Mouse (Mus musculus): ENCODE measurements around the gene Sgf29.

Gene Sgf29

GRCm38 (mm10) chr7:126649231-126650051 is at the start of gene Sgf29:
Gene Sgf29 (plus strand): TSS chr7:126649309.
- DNase-seq (ENCODE audit: low read depth in 1 of 2, low spot score in 2 of 2) = peak; percentile 71 to 83

- no peak for DNase-seq (ENCODE audit: low read depth in 1 of 2, low spot score in 2 of 2)
Observed at GRCm38 (mm10) chr7:126601896-126602295, 47.2 kb upstream of the Sgf29 start.

GRCm38 (mm10) chr7:126602650-126603049 is 46.5 kb upstream of the Sgf29 start:
- DNase-seq (ENCODE audit: low read depth in 1 of 2, low spot score in 2 of 2) = no peak

GRCm38 (mm10) chr7:126606611-126607010 is 42.5 kb upstream of the Sgf29 start:
- no peak for DNase-seq (ENCODE audit: low read depth in 1 of 2, low spot score in 2 of 2)

GRCm38 (mm10) chr7:126607064-126607463 is 42.0 kb upstream of the Sgf29 start:
- no peak for DNase-seq (ENCODE audit: low read depth in 1 of 2, low spot score in 2 of 2)

- DNase-seq (ENCODE audit: low read depth in 1 of 2, low spot score in 2 of 2) = no peak
Observed at GRCm38 (mm10) chr7:126607796-126608195, 41.3 kb upstream of the Sgf29 start.

GRCm38 (mm10) chr7:126612736-126613135 is 36.4 kb upstream of the Sgf29 start:
- no peak for DNase-seq (ENCODE audit: low read depth in 1 of 2, low spot score in 2 of 2)

GRCm38 (mm10) chr7:126616707-126617106 is 32.4 kb upstream of the Sgf29 start:
- DNase-seq (ENCODE audit: low read depth in 1 of 2, low spot score in 2 of 2) = no peak

- DNase-seq (ENCODE audit: low read depth in 1 of 2, low spot score in 2 of 2) = no peak
Observed at GRCm38 (mm10) chr7:126619559-126620275, 29.4 kb upstream of the Sgf29 start.

- DNase-seq (ENCODE audit: low read depth in 1 of 2, low spot score in 2 of 2) = no peak
Observed at GRCm38 (mm10) chr7:126621452-126622359, 27.4 kb upstream of the Sgf29 start.

GRCm38 (mm10) chr7:126623381-126623780 is 25.7 kb upstream of the Sgf29 start:
- no peak for DNase-seq (ENCODE audit: low read depth in 1 of 2, low spot score in 2 of 2)

GRCm38 (mm10) chr7:126624774-126625173 is 24.3 kb upstream of the Sgf29 start:
- no peak for DNase-seq (ENCODE audit: low read depth in 1 of 2, low spot score in 2 of 2)

- peak; percentile 19 to 47 for DNase-seq (ENCODE audit: low read depth in 1 of 2, low spot score in 2 of 2)
Observed at GRCm38 (mm10) chr7:126625369-126625768, 23.7 kb upstream of the Sgf29 start.

- DNase-seq (ENCODE audit: low read depth in 1 of 2, low spot score in 2 of 2) = no peak
Observed at GRCm38 (mm10) chr7:126625807-126626600, 23.1 kb upstream of the Sgf29 start.

GRCm38 (mm10) chr7:126628111-126628510 is 21.0 kb upstream of the Sgf29 start:
- no peak for DNase-seq (ENCODE audit: low read depth in 1 of 2, low spot score in 2 of 2)

- DNase-seq (ENCODE audit: low read depth in 1 of 2, low spot score in 2 of 2) = no peak
Observed at GRCm38 (mm10) chr7:126629915-126630314, 19.2 kb upstream of the Sgf29 start.

GRCm38 (mm10) chr7:126630824-126631518 is 18.1 kb upstream of the Sgf29 start, which contains the start of gene Nupr1:
Gene Nupr1 (minus strand): TSS chr7:126630861.
- DNase-seq (ENCODE audit: low read depth in 1 of 2, low spot score in 2 of 2) = no peak

- no peak for DNase-seq (ENCODE audit: low read depth in 1 of 2, low spot score in 2 of 2)
Observed at GRCm38 (mm10) chr7:126632478-126632877, 16.6 kb upstream of the Sgf29 start.

GRCm38 (mm10) chr7:126635375-126635774 is 13.7 kb upstream of the Sgf29 start:
- DNase-seq (ENCODE audit: low read depth in 1 of 2, low spot score in 2 of 2) = no peak

All from monocyte, adult 2 months (primary cell).